Mouse (Mus musculus) testis, adult 2 months (tissue): ENCODE results near the gene Sema7a.

Experiments used
- CTCF ChIP-seq: fragments of 200-500 bp; IDR thresholded peaks from 2 replicates; pipeline ENCODE4 v1.5.1; 2012; ENCODE audit warnings: low read depth, mild to moderate bottlenecking, inconsistent platforms, low read length, moderate library complexity; ENCODE audit not compliant: control insufficient read depth, insufficient read depth, insufficient replicate concordance
- POLR2A ChIP-seq: fragments of 200-500 bp; IDR thresholded peaks from 2 replicates; pipeline ENCODE4 v1.6.1; 2012; ENCODE audit warnings: low read depth, mild to moderate bottlenecking, inconsistent platforms, low read length, moderate library complexity; ENCODE audit not compliant: control insufficient read depth

DNA sequence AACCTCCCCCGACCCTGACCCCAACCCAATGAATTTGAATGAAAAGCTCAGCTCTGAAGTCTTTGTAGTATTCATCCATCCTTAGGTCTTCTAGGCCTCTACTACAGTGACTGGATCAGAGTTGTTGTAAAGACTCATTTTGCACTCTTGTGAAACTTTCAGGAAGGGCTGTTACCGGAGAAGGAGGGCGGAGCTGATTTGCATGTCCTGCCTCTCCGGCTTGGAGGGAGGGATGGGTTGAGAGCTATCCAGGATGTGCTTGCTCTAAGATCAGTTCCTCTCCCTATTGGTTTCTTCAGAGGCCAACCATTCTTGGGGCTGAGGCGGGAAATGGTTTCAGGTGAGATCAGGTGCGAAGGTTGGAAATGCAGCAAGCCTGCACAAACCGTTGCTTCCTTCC is 71.1 kb downstream of the Sema7a start:
- TF ChIP-seq CTCF (no peak), POLR2A (no peak)
